Mouse (Mus musculus): ENCODE measurements around the gene Spdye4c.

The Spdye4c gene

DNA sequence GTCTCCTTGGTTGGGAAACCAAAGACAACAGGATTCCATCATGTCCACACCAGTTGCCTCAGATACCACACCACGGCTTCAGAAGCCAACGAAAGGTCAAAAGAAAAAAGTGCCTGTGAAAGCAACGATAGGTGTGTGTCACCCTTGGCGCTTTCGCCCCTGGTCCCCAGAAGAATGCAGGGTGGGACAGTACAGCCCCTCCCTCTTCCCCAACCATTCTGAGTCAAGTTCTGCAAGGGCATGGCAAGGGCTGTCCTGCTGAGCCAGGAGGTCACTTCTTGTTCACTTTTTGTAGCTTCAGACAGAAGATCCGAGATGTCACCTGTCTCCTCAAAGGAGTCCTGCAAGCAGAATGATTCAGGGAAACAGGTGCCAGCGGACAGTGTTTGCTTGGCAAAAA lies 1.3 kb downstream of the Spdye4c start:
- DNase-seq (ENCODE audit: extremely low read depth, insufficient read length, low spot score) = no peak

DNA sequence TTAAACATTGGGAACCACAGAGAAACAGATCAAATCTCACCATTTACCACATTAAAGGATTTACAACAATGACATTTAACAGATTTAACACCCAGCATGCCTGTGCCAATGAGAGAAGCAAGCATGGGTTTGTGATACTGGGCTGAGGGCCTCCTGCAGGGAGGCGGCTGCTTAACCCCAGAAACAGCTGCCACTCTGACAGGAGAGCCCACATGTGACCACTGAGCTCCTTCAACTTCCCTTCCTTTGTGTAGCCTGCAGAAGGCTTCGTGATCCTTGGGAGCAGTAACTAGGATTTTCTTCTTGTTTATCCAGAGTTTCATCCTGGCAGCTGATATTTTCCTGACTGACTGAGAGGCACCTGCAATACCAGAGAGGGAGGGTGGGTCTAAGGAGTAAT lies 10.5 kb downstream of the Spdye4c start:
- DNase-seq (ENCODE audit: extremely low read depth, insufficient read length, low spot score) = no peak

DNA sequence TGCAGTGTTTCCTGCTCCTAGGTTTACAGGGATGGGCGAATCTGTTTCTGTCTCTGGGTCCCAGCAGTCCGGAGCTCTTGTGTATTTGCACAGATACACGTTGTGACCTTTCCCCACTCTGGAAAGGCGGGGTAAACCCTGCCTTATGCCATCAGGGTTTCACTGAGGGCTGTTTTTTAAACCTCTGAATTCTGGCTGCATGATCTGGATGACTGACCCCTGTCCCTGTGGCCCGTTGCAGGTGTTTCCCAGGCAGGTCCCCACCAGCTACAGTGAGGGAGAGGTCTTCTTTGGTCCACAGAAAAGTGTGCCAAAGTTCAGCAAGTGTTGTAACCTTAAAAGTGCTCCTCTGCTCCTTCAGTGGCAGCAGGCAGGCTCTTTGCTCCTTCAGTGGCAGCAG lies 18.3 kb downstream of the Spdye4c start:
- DNase-seq (ENCODE audit: extremely low read depth, insufficient read length, low spot score) = no peak

DNA sequence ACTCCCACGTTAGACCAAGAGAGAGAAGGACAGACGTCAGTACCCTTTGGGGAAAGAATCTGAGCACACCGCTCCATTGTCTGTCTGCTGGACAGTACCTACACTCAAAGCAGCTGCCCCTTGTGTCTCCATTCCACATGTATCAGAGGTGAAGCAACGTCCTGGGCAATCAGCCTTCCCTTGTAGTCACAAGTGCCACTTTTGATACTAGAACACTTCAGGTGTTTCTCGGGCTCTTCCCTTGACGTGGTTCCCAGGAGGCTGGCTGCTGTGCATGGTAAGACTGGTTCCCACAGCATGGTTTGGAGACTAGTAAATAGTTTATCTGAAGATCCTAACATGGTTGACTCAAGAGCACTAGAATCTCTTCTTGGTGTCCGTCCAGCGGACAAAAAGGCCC lies 20.2 kb downstream of the Spdye4c start:
- no peak for DNase-seq (ENCODE audit: extremely low read depth, insufficient read length, low spot score)

DNA sequence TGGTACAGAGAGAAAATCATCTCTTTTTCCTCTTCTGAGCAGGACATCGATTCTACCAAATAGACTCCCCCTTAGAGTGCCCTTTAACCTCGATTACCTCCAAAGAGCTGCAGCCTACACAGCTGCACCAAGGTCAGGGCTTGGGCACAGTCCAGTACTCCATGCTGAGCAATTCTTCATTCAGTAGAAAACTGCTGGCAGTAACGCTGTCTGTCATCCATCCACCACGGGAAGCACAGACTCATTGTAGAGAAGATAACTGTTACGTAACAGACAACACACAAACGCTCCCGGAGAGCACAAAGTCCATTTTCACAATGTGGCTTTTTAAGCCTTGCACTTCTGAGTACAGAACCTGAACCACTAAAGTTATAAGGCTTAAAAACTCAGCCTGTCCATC lies 21.3 kb downstream of the Spdye4c start:
- no peak for DNase-seq (ENCODE audit: extremely low read depth, insufficient read length, low spot score)

DNA sequence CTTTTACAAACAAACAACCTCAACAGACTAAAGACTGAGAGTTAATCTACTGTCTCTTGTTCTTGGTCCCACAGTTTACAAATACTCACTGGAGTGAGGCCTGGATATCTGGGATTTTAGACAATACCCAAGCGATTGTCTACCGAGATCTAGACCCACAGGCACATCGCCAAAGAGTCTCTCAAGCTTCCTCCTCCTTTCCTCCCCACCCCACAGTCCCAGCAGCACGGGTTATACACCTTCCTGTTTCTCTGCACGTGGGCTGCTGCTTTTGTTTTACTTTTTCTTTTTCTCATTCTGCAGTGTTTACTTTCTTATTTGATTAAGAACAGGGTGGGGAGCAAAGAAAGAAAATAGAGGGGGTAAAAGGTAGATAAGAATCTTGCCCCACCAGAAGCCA lies 22.4 kb downstream of the Spdye4c start:
- DNase-seq (ENCODE audit: extremely low read depth, insufficient read length, low spot score) = no peak

DNA sequence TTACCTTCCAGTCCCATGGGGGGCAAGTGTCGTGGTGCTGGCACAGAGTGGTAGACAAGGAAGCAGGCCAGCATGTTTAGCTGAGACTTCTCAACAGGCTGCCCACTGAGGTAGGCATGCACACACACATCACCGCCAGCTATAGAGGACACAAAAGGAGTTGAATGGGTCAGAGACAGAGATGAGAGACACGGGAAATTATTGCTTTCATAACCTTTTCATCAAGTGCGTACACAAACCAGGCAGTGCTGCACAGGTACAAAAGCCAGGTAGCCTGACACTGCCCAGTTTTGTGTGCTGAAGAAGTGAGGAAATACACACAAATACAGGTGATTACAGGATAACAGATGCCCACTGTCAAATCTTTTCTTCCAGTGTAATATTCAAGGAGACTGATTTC lies 24.4 kb downstream of the Spdye4c start:
- DNase-seq (ENCODE audit: extremely low read depth, insufficient read length, low spot score) = no peak

DNA sequence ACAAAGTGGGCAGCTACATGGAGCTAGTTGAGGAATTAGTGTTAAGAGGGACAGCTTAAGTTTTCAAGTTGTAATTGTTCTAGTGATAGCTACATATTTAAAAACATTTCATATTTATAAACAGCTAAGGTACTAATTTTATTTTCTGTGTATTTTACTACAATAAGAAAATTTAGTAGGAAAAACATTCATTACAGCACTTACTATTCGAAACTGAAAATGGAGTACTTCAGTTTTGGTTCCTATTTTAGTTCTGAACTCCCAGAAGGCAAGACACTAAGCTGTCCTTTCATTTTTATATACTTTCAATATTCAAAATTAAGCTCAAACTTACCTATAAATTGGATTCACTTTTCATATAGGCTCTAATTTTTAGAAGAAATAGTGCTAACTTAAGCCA lies 29.6 kb downstream of the Spdye4c start:
- no peak for DNase-seq (ENCODE audit: extremely low read depth, insufficient read length, low spot score)
